Mouse (Mus musculus) spleen, adult 12 weeks (tissue): ENCODE measurements around the gene Ogn.
"Not testable (repeated sequence)": the region's sequence is repeated elsewhere in the genome, so short reads cannot be mapped to it uniquely, and the experiment has no call there.

Source experiments
- DNase-seq: peaks from one replicate; pipeline ENCODE4 v3.0.0; 2022; ENCODE audit warnings: low spot score

Gene Ogn

DNA sequence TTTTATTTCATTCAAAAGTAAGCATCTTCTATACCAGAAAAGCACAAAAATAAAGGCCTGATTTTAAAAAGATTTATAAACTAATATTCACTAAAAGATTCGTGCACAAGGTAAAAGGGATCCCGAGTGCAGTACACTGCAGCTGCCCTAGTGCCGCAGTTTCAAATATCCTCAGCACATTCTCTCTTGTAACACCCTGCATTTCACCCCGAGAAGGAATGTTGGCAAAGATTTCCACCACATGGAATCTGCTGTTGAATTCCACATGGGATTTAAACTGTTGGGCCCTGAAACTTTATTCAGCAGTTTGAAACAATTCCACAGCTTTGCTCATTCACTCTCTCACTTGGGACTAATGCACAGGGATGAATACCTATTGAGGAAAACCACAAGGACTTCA, at the start of gene Ogn:
Gene Ogn, plus strand, starts transcription at position 333 of the 400 bp plus-strand sequence.
- no peak for DNase-seq

- DNase-seq = no peak
Measured at GRCm38 (mm10) chr13:49559185-49559584, 48.7 kb upstream of the Ogn start.

DNA sequence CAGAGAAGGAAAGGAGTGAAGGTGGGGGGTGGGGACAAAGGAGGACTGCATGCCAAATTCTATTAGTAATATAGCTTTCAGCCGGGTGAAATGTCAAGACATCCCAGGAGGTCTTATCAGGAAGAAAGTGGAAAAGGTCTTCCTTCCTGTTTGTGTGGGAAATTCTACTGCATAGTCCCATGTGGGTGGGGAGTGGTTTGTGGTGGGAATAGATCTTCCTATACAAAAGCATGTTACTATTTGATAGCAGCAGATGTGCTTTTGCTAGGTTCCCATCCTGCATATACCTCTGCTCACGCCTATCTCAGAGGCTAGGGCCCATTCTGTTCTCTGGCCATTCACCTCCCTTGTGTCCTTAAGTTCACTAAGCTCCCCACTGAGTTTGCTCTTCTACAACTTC, 47.0 kb upstream of the Ogn start:
- no peak for DNase-seq

- DNase-seq = no peak
Measured at GRCm38 (mm10) chr13:49564347-49564746, 43.5 kb upstream of the Ogn start.

GRCm38 (mm10) chr13:49570371-49570770, 37.5 kb upstream of the Ogn start:
- no peak for DNase-seq

DNA sequence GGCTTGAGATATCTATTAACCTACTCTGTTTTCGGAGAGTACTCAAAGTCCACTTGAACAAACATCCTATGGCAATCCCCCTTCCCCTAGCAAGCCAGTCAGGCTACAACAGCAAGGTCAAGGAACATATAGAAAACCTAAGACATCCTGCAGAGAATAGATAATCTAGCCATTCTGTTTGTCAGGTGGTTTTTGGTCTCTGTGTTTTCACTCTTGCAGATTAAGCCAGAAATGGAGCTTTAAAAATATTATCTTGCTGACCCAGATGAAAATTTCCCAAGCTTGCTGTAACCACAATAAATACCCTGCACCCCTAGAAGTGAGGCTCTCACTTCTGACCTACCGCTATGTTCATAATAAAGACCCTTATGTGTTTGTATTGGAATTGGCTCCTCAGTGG, 36.4 kb upstream of the Ogn start:
- no peak for DNase-seq

- DNase-seq = no peak
Measured at GRCm38 (mm10) chr13:49581541-49582530, 26.0 kb upstream of the Ogn start, which contains the start of gene Omd. Omd (plus strand) TSS chr13:49582462.

- no peak for DNase-seq
Measured at GRCm38 (mm10) chr13:49583859-49584258, 24.0 kb upstream of the Ogn start.

DNA sequence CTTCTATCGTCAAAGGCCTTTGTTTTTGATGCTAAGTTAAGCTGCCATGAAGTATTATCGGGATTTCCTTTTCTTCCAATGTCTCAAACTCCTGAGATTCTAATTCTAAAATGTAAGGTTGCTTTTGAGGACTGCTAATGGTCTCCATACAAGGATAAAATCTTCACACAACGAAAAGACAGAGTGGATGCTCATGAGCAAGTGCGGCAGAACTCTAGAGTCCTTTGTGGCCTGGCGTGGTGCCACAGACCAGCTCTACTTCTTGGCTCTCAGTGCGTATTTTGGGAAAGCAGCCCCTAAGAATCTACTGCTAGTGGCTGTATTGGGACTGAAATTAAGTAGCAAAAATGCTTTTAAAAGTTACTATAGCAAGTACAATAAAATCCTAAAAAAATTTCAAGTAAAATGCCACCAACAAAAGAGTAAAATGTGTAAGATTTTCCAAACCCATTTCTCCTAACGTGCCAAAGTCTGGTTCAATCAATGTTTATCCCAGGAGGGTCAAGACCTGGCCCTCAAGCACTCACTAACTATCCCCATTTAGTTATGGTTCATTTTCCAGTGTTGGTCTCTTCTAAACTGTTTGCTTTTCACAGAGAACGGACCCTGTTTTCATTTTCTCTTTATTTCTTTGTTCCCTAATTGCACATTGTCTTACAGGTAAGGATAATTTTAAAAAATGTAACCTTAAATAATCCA, 23.4 kb upstream of the Ogn start:
- DNase-seq = no peak

DNA sequence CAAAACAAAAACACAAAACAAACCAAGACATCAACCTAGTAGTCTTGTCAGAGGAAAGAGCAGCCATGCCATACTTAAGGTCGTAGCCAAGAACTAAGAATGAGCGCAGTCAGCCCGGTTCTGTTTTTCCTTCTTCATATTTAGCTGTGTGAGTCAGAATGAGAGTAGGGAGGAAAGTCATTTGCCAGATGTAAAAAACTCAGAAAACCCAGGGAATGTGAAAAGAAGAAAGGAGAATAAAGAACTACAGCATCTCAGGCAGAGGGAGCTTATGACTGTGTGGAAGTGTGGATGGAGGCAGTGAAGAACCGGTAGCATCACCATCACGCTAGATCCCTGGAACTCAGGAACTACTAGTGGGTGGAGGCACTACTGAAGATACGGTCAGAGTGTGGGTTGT, 21.8 kb upstream of the Ogn start:
- DNase-seq = no peak

- DNase-seq = not testable (repeated sequence)
Measured at GRCm38 (mm10) chr13:49602541-49602940, 5.3 kb upstream of the Ogn start.

GRCm38 (mm10) chr13:49603603-49604002, 4.2 kb upstream of the Ogn start:
- no peak for DNase-seq

GRCm38 (mm10) chr13:49608589-49609322, 910 bp downstream of the Ogn start:
- DNase-seq = no peak

DNA sequence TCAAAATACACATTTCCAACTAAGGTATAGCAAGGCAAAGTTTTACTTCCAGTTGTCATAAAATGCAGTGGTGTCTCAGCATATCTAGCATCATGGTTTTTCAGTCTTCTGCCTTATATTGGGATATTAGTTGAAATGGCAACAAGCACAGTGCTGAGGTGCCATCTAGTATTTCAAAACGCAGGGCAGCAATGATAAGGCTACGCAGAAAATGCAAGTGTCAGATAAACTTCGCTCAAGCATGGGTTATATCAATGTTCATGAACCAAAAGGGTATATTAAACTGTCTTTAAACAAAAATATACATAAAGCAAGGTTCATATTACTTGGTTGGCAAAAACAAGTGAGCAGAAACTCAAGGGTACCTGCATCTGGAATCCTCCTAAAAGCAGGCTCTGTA, 9.2 kb downstream of the Ogn start:
- DNase-seq = no peak

DNA sequence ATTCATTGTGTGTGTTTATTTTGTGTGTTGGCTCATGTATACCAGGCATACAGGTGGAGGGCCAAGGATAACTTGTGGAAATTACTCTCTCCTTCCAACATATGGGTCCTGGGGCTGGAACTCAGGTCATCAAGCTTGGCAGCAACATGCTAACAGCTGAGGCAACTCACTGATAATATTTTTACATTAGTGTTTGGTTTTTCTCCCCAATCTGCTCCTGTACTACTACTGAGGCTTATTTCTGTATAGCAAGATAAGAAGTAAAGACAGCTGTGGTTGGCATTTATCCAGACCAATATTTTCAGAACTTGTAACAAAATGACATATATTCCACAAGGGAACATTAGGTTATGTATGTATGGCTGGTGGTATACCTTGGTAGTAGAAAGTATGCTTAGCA, 10.5 kb downstream of the Ogn start:
- no peak for DNase-seq

GRCm38 (mm10) chr13:49623216-49623615, 15.4 kb downstream of the Ogn start:
- DNase-seq = no peak

GRCm38 (mm10) chr13:49628167-49628566, 20.3 kb downstream of the Ogn start:
- no peak for DNase-seq

GRCm38 (mm10) chr13:49629076-49629475, 21.2 kb downstream of the Ogn start:
- no peak for DNase-seq

DNA sequence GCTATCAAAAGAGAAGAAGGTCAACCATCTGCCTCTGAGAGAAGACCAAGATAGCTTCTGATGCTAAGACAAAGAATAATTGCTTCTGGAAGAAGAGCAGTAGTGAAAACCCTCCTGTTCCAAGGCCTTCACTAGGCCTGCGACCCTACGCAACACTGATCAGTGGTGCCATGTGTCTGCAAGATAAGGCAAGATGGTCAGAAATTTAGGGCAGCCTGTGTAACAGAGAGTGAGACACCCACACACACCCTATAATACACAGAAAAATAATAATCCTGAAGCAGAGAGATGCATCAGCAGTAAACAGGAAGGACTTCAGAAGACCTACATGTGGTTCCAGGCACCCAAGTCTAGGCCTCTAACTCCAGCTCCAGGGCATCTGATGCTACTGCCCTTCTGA, 32.1 kb downstream of the Ogn start:
- no peak for DNase-seq

DNA sequence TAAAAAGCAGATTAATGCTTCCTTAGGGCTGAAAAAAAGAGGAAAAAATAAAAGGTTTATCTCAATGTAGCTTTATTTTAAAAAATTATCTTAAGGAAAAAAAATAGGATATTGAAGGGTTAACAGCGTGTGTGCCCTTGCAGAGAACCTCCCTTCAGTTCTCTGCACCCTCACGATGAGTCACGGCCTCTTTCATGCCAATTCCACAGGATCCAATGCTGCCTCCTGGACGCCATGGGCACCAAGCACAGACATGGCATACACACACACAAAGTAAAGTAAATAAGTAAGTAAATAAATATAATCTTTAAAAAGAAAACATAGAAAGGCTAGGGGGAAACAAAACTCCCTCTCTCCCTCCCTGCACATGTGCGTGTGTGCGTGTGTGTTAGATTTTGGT, 34.8 kb downstream of the Ogn start:
- no peak for DNase-seq

- no peak for DNase-seq
Measured at GRCm38 (mm10) chr13:49643669-49644362, 36.0 kb downstream of the Ogn start.
